Mouse (Mus musculus): Measurements from ENCODE around the gene Hps3. TPM values are rescaled to one million over a fixed set of nuclear protein-coding genes. Genes with fewer than 3 reads are reported as not detected.
"Not testable (repeated sequence)": the region's sequence is repeated elsewhere in the genome, so short reads cannot be mapped to it uniquely, and the experiment has no call there.

The Hps3 gene
- polyA plus RNA-seq (2014; fragmentation: Nextera tagmentation; extraction: Ambion mirVana), result 12.1 TPM in 2 replicates

GRCm38 (mm10) chr3:20034719-20035404 lies at the start of gene Hps3:
Gene Hps3 (minus strand): TSS chr3:20035315.
- no peaks in the 10 kb centered on the region for H3K27me3 ChIP-seq (ENCODE audit: control insufficient read depth, insufficient read depth, low read length)
- H3K9ac ChIP-seq (ENCODE audit: low read length), result peak within 1 kb of the TSS; percentile 61
- H3K9me3 ChIP-seq (ENCODE audit: control insufficient read depth, low read length), result no peaks in the 10 kb centered on the region
- ATAC-seq (ENCODE audit: low FRiP score) (peak; percentile 100), DNase-seq (ENCODE audit: low spot score, missing footprints) (peak; percentile 97)
- peak within 1 kb of the TSS; percentile 77 for H3K4me2 ChIP-seq
- peak within 1 kb of the TSS; percentile 55 for H3K4me3 ChIP-seq (ENCODE audit: low read depth, low read length)
- peaks cover 9% of the 10 kb centered on the region for H3K4me1 ChIP-seq (ENCODE audit: control insufficient read depth, insufficient read depth, low read length)
- no peaks in the 10 kb centered on the region for H3K36me3 ChIP-seq (ENCODE audit: control insufficient read depth, insufficient read depth, low read length)
- under 1% methylated on average over 47 of the region's 47 CpGs for WGBS
- no peak within 1 kb of the TSS; the same call in 1 of the 2 replicates for H3K27ac ChIP-seq (ENCODE audit: low read depth, low read length)

GRCm38 (mm10) chr3:20082161-20082560 lies 47.0 kb upstream of the Hps3 start:
- Histone ChIP-seq H3K27me3 (ENCODE audit: control insufficient read depth, insufficient read depth, low read length) (no peaks in the 10 kb centered on the region), H3K36me3 (ENCODE audit: control insufficient read depth, insufficient read depth, low read length) (peaks cover 3% of the 10 kb centered on the region; the same call in 1 of the 2 replicates), H3K4me1 (ENCODE audit: control insufficient read depth, insufficient read depth, low read length) (no peaks in the 10 kb centered on the region), H3K27ac (ENCODE audit: low read depth, low read length) (no peak overlapping the region), H3K4me2 (no peak overlapping the region), H3K9me3 (ENCODE audit: control insufficient read depth, low read length) (no peaks in the 10 kb centered on the region), H3K4me3 (ENCODE audit: low read depth, low read length) (no peak overlapping the region), H3K9ac (ENCODE audit: low read length) (no peak overlapping the region)
- 84% methylated on average over 3 of the region's 3 CpGs for WGBS
- DNase-seq (ENCODE audit: low spot score, missing footprints) (no peak), ATAC-seq (ENCODE audit: low FRiP score) (no peak)

- H3K4me1 ChIP-seq (ENCODE audit: control insufficient read depth, insufficient read depth, low read length), result no peaks in the 10 kb centered on the region
- 88% methylated on average over 11 of the region's 11 CpGs for WGBS
- DNase-seq (ENCODE audit: low spot score, missing footprints) (no peak), ATAC-seq (ENCODE audit: low FRiP score) (no peak)
- H3K27me3 ChIP-seq (ENCODE audit: control insufficient read depth, insufficient read depth, low read length), result no peaks in the 10 kb centered on the region
- H3K27ac ChIP-seq (ENCODE audit: low read depth, low read length), result no peak overlapping the region
- no peak overlapping the region for H3K9ac ChIP-seq (ENCODE audit: low read length)
- no peaks in the 10 kb centered on the region for H3K9me3 ChIP-seq (ENCODE audit: control insufficient read depth, low read length)
- peaks cover 7% of the 10 kb centered on the region; the same call in 1 of the 2 replicates for H3K36me3 ChIP-seq (ENCODE audit: control insufficient read depth, insufficient read depth, low read length)
- H3K4me3 ChIP-seq (ENCODE audit: low read depth, low read length), result no peak overlapping the region
- no peak overlapping the region for H3K4me2 ChIP-seq
Measured at GRCm38 (mm10) chr3:20076145-20077053, 41.3 kb upstream of the Hps3 start.

DNA sequence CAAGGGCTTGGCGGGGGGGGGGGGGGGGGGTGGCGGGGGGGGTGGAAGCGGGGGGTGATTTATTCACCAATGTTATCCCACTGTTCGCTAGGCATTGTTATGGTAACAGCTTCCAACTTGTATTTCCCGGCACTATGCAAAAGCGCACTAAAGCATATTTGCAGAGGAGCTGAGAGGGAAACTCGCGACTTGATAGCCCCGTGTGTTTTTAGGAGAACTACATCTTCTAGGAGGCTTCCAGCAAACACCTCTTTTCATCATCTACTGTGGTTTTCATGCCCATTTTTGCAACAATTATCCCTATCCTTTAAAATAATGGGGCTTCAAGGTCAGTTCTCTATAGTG lies 23.1 kb upstream of the Hps3 start:
- H3K4me3 ChIP-seq (ENCODE audit: low read depth, low read length), result peak overlapping the region; percentile 76
- DNase-seq (ENCODE audit: low spot score, missing footprints) (peak; percentile 87), ATAC-seq (ENCODE audit: low FRiP score) (no peak)
- peak overlapping the region; percentile 77 for H3K9ac ChIP-seq (ENCODE audit: low read length)
- no peak overlapping the region for H3K27ac ChIP-seq (ENCODE audit: low read depth, low read length)
- no peaks in the 10 kb centered on the region for H3K9me3 ChIP-seq (ENCODE audit: control insufficient read depth, low read length)
- peak overlapping the region; percentile 56 for H3K4me2 ChIP-seq
- no peaks in the 10 kb centered on the region for H3K27me3 ChIP-seq (ENCODE audit: control insufficient read depth, insufficient read depth, low read length)
- peaks cover 6% of the 10 kb centered on the region for H3K4me1 ChIP-seq (ENCODE audit: control insufficient read depth, insufficient read depth, low read length)
- H3K36me3 ChIP-seq (ENCODE audit: control insufficient read depth, insufficient read depth, low read length), result 0 out of 2 replicates have a peak, but pooled peaks cover 2% of the 10 kb centered on the region
- 3% methylated on average over 7 of the region's 9 CpGs for WGBS

DNA sequence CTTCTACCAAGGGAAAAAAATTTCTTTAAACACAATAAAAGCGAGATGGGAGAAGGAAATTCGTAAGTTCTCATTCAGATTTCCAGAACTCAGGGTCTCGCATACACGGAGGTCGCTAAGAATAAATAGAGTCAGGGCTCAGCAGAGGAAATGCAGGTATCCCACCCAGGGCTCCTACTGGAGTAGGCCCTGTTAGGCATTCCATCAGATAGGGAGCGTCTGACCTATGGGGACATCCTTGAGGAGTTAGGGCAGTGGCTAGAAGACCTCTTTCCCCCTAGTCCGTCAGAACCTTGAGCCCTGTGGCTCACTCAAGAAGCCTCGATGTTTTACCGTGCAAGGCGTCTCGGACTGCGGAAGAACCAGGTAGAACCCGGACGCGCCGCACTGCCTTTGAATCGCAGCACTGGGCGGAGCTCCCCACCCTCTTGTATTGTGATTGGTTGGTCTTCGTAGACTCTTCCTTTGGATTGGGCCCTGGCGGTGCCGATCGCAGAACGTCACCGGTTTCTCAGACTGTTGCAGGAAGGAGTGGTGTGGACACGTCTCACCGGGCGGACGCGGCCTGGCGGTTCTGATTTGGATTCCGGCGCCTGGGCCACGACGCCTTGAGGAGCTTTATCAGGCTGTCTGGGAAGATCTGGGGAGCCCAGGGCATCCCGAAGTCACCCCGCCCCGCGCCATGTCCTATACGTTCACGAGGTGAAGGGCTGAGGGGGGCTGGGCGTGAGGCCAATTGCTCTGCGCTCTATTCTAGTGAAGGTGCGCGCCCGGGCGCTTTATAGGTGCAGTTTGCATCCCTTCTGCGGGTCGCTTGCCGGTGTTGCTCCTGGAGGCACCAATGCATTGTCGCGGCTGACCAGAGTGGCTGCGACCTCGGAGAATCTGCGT lies 22.4 kb upstream of the Hps3 start, which contains the start of gene Hltf:
Gene Hltf (plus strand): TSS at position 506 of the 891 bp plus-strand sequence.
- Histone ChIP-seq H3K36me3 (ENCODE audit: control insufficient read depth, insufficient read depth, low read length) (0 out of 2 replicates have a peak, but pooled peaks cover 2% of the 10 kb centered on the region), H3K9ac (ENCODE audit: low read length) (peak within 1 kb of the TSS; percentile 77), H3K27me3 (ENCODE audit: control insufficient read depth, insufficient read depth, low read length) (no peaks in the 10 kb centered on the region), H3K4me1 (ENCODE audit: control insufficient read depth, insufficient read depth, low read length) (peaks cover 6% of the 10 kb centered on the region), H3K27ac (ENCODE audit: low read depth, low read length) (peak within 1 kb of the TSS; percentile 68), H3K9me3 (ENCODE audit: control insufficient read depth, low read length) (no peaks in the 10 kb centered on the region), H3K4me2 (peak within 1 kb of the TSS; percentile 56), H3K4me3 (ENCODE audit: low read depth, low read length) (peak within 1 kb of the TSS; percentile 76)
- ATAC-seq (ENCODE audit: low FRiP score) (peak; percentile 100), DNase-seq (ENCODE audit: low spot score, missing footprints) (peak; percentile 99)
- WGBS, result under 1% methylated on average over 48 of the region's 54 CpGs

GRCm38 (mm10) chr3:20044736-20045135 lies 9.6 kb upstream of the Hps3 start:
- H3K9ac ChIP-seq (ENCODE audit: low read length); H3K36me3 ChIP-seq (ENCODE audit: control insufficient read depth, insufficient read depth, low read length); H3K9me3 ChIP-seq (ENCODE audit: control insufficient read depth, low read length); H3K4me2 ChIP-seq; H3K27ac ChIP-seq (ENCODE audit: low read depth, low read length); H3K4me3 ChIP-seq (ENCODE audit: low read depth, low read length); DNase-seq (ENCODE audit: low spot score, missing footprints); ATAC-seq (ENCODE audit: low FRiP score); H3K27me3 ChIP-seq (ENCODE audit: control insufficient read depth, insufficient read depth, low read length); H3K4me1 ChIP-seq (ENCODE audit: control insufficient read depth, insufficient read depth, low read length): not testable (repeated sequence)
- WGBS, result 58% methylated on average over 3 of the region's 3 CpGs

- H3K36me3 ChIP-seq (ENCODE audit: control insufficient read depth, insufficient read depth, low read length); H3K27me3 ChIP-seq (ENCODE audit: control insufficient read depth, insufficient read depth, low read length); H3K27ac ChIP-seq (ENCODE audit: low read depth, low read length); H3K4me3 ChIP-seq (ENCODE audit: low read depth, low read length); H3K9me3 ChIP-seq (ENCODE audit: control insufficient read depth, low read length); H3K4me2 ChIP-seq; H3K4me1 ChIP-seq (ENCODE audit: control insufficient read depth, insufficient read depth, low read length); H3K9ac ChIP-seq (ENCODE audit: low read length); DNase-seq (ENCODE audit: low spot score, missing footprints); ATAC-seq (ENCODE audit: low FRiP score): not testable (repeated sequence)
- 89% methylated on average over 7 of the region's 7 CpGs for WGBS
Measured at GRCm38 (mm10) chr3:20041461-20041860, 6.3 kb upstream of the Hps3 start.

DNA sequence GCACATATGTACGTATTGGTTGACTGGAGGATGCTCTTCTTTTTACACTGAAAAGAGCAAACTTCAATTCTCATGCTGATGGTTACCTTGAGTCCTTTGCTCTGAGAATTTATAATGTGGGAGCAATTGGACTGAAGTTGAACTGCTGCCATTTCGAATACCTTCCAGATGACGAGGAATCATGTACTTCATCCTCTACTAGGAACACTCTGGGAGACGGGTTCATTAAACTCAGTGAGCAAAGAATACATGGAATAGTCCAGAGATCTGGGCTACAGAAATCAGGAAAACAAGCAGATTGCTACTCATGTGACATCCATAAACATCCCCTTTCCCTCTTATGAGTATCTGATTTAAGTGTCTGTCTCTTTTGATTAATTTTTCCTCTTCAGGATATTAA lies 954 bp upstream of the Hps3 start:
- Histone ChIP-seq H3K4me3 (ENCODE audit: low read depth, low read length) (no peak overlapping the region), H3K4me1 (ENCODE audit: control insufficient read depth, insufficient read depth, low read length) (peaks cover 9% of the 10 kb centered on the region), H3K9ac (ENCODE audit: low read length) (no peak overlapping the region), H3K9me3 (ENCODE audit: control insufficient read depth, low read length) (no peaks in the 10 kb centered on the region), H3K36me3 (ENCODE audit: control insufficient read depth, insufficient read depth, low read length) (no peaks in the 10 kb centered on the region), H3K27me3 (ENCODE audit: control insufficient read depth, insufficient read depth, low read length) (no peaks in the 10 kb centered on the region), H3K4me2 (no peak overlapping the region), H3K27ac (ENCODE audit: low read depth, low read length) (no peak overlapping the region)
- 81% methylated on average over 4 of the region's 4 CpGs for WGBS
- DNase-seq (ENCODE audit: low spot score, missing footprints) (peak; percentile 57), ATAC-seq (ENCODE audit: low FRiP score) (no peak)
